ENCODE assay signal across 23 mouse cellular contexts in genomic region chr5:92980862-92981261, GRCm38 (mm10).
DNase-seq lines count a peak whose midpoint lies in the region; ATAC-seq and TF ChIP-seq lines count a peak whose summit lies in the region.
"Had no signal": no experiment of that assay in that cellular context is flagged by ENCODE, and none has a peak within 500 bp of the region (broad histone marks: within the 10 kb centered on the region; RNA-seq: fewer than 3 reads in every experiment).

No protein-coding gene starts in this region.

- no peak for TF ChIP-seq POLR2A in lung, adult 2 months (IDR thresholded peaks at IDR 0.05; ENCODE audit: borderline replicate concordance, extremely low read depth, low read depth, low read length)
- TF ChIP-seq POLR2A in myocyte (IDR thresholded peaks at IDR 0.05; ENCODE audit: insufficient read length, low read depth), result no peak

- peak; percentile 34; the same call in 1 of the 2 replicates for TF ChIP-seq EP300 in lung, postnatal 0 days (IDR thresholded peaks at IDR 0.05)

- peak; percentile 54 for DNase-seq in lung, postnatal 0 days (ENCODE audit: low spot score)
- DNase-seq in lung, adult 2 months, result no peak
- DNase-seq in adipocyte (ENCODE audit: low spot score), result peak; percentile 13
- peak; percentile 74 for DNase-seq in brain, adult 2 months (ENCODE audit: low read depth, low spot score)
- no peak for DNase-seq in urinary bladder, postnatal 14 days (ENCODE audit: low spot score)
- DNase-seq: adrenal gland, adult 8-10 months; adrenal gland, postnatal 25 days; cerebellum, adult 18-20 months; cerebellum, adult 9-10 months; cerebellum, postnatal 14 days; gastrocnemius, adult 2 months; gastrocnemius, postnatal 14 days; heart, adult 2 months; heart, postnatal 14 days; heart, postnatal 4 days had no signal

- no peaks in the 10 kb centered on the region for H3K79me2 ChIP-seq in myocyte (ENCODE audit: control insufficient read depth, insufficient read depth)

- whole genome bisulfite sequencing in lung, postnatal 0 days, result 49% methylated on average over 2 of the region's 2 CpGs
- WGBS in lung, adult 2 months, result 58% methylated on average over 2 of the region's 2 CpGs

- H3K4me3 ChIP-seq in lung, postnatal 0 days (ENCODE audit: low read depth, low read length), result no peak overlapping the region
- H3K4me3 ChIP-seq in lung, adult 2 months (replicated peaks; ENCODE audit: extremely low read depth, low read depth, low read length), result no peak overlapping the region
- H3K4me3 ChIP-seq in myocyte, result no peak overlapping the region
- H3K4me3 ChIP-seq: forebrain, embryonic 15.5 days; gastrocnemius, adult 2 months; heart, adult 2 months; heart, embryonic 10.5 days; heart, embryonic 13.5 days had no signal

- ATAC-seq in lung, postnatal 0 days, result peak; percentile 64
- ATAC-seq: CD4-positive, CD25-positive, alpha-beta regulatory T cell, adult 4 months; forebrain, embryonic 15.5 days; hindbrain, postnatal 0 days; inflammation-experienced regulatory T-cells, adult 6 months had no signal

- H3K27ac ChIP-seq in lung, postnatal 0 days (ENCODE audit: low read length), result no peak overlapping the region
- H3K27ac ChIP-seq: forebrain, embryonic 15.5 days; gastrocnemius, adult 2 months; heart, adult 2 months; heart, embryonic 10.5 days; heart, embryonic 13.5 days; hindbrain, embryonic 14.5 days; hindbrain, postnatal 0 days had no signal

- no peak for TF ChIP-seq CTCF in lung, postnatal 0 days (IDR thresholded peaks at IDR 0.05)
- TF ChIP-seq CTCF in lung, adult 2 months (IDR thresholded peaks at IDR 0.05; ENCODE audit: insufficient read depth, low read length), result no peak

- no peak overlapping the region for H3K9ac ChIP-seq in lung, postnatal 0 days (replicated peaks; ENCODE audit: low read depth)
- H3K9ac ChIP-seq: forebrain, embryonic 15.5 days; heart, embryonic 13.5 days; hindbrain, embryonic 14.5 days had no signal

- no peaks in the 10 kb centered on the region for H3K9me3 ChIP-seq in lung, postnatal 0 days (ENCODE audit: low read length)
- H3K9me3 ChIP-seq: forebrain, embryonic 15.5 days; heart, embryonic 10.5 days; heart, embryonic 13.5 days had no signal

- H3K4me2 ChIP-seq in lung, postnatal 0 days (replicated peaks; ENCODE audit: low read depth, low read length), result no peak overlapping the region
- peak overlapping the region; percentile 1 for H3K4me2 ChIP-seq in myocyte (ENCODE audit: low read depth)
- H3K4me2 ChIP-seq: forebrain, embryonic 15.5 days; heart, embryonic 13.5 days; hindbrain, embryonic 14.5 days had no signal

- no peaks in the 10 kb centered on the region for H3K27me3 ChIP-seq in lung, postnatal 0 days (replicated peaks; ENCODE audit: insufficient read depth, low read length)
- no peaks in the 10 kb centered on the region for H3K27me3 ChIP-seq in myocyte (ENCODE audit: control insufficient read depth, insufficient read depth, insufficient read length)
- H3K27me3 ChIP-seq: forebrain, embryonic 15.5 days; heart, embryonic 13.5 days had no signal

- H3K4me1 ChIP-seq in lung, postnatal 0 days (ENCODE audit: insufficient read depth, low read depth, low read length), result no peaks in the 10 kb centered on the region
- H3K4me1 ChIP-seq in lung, adult 2 months (ENCODE audit: control insufficient read depth, insufficient read depth, low read length), result no peaks in the 10 kb centered on the region
- H3K4me1 ChIP-seq: forebrain, embryonic 15.5 days; heart, embryonic 10.5 days had no signal

- no peaks in the 10 kb centered on the region for H3K36me3 ChIP-seq in lung, postnatal 0 days (ENCODE audit: insufficient read depth, low read length)
- no peaks in the 10 kb centered on the region for H3K36me3 ChIP-seq in myocyte (ENCODE audit: control insufficient read depth, insufficient read depth)
- H3K36me3 ChIP-seq: forebrain, embryonic 15.5 days; heart, embryonic 10.5 days; heart, embryonic 13.5 days had no signal

- H3ac ChIP-seq in myocyte (ENCODE audit: control insufficient read depth, insufficient read length), result no peak overlapping the region

TF ChIP-seq in myocyte, 11 proteins besides CTCF, POLR2A, EP300 and RAD21:
- TF ChIP-seq CEBPB (IDR thresholded peaks at IDR 0.05; ENCODE audit: insufficient read depth, poor library complexity, severe bottlenecking), result 0 out of 2 replicates have a peak, but pooled peaks have one; percentile 17
- TF ChIP-seq MYOD1 (IDR thresholded peaks at IDR 0.05; ENCODE audit: control insufficient read depth in 1 of 3, insufficient read length in 2 of 3, low read depth in 2 of 3), result peak in 1 of 3 experiments; percentile 57
- no peak for TF ChIP-seq TCF3 (IDR thresholded peaks at IDR 0.05; ENCODE audit: insufficient read length, low read depth)

Comparison
In these comparisons a context has a peak if more than half of its experiments do, and no peak if none do; other contexts are left out.
1. DNase-seq: peak in lung, postnatal 0 days (single experiment), adipocyte (single experiment) and brain, adult 2 months (single experiment); none in lung, adult 2 months (single experiment) and urinary bladder, postnatal 14 days (single experiment).